Mouse (Mus musculus) T-cell, adult 2 months (primary cell): Measurements from ENCODE around the gene Rsad1.

ENCODE experiments used
- DNase-seq: peaks from one replicate; pipeline ENCODE4 v3.0.0; 2022; ENCODE audit warnings: low spot score

Rsad1 gene

GRCm38 (mm10) chr11:94548041-94548784, 842 bp downstream of the Rsad1 start:
- DNase-seq: peak; percentile 29

- DNase-seq: no peak
Measured at GRCm38 (mm10) chr11:94547271-94547670, 1.8 kb downstream of the Rsad1 start.

GRCm38 (mm10) chr11:94546381-94546780, 2.7 kb downstream of the Rsad1 start:
- no peak for DNase-seq

GRCm38 (mm10) chr11:94544422-94544821, 4.6 kb downstream of the Rsad1 start:
- DNase-seq: no peak

GRCm38 (mm10) chr11:94543932-94544331, 5.1 kb downstream of the Rsad1 start:
- peak; percentile 32 for DNase-seq

- no peak for DNase-seq
Measured at GRCm38 (mm10) chr11:94543344-94543743, 5.7 kb downstream of the Rsad1 start.

GRCm38 (mm10) chr11:94542400-94542799, 6.7 kb downstream of the Rsad1 start:
- DNase-seq: no peak

- no peak for DNase-seq
Measured at GRCm38 (mm10) chr11:94539761-94540160, 9.3 kb downstream of the Rsad1 start.

- DNase-seq: no peak
Measured at GRCm38 (mm10) chr11:94538733-94539292, 10.2 kb downstream of the Rsad1 start.

- no peak for DNase-seq
Measured at GRCm38 (mm10) chr11:94533171-94533570, 15.9 kb downstream of the Rsad1 start.

GRCm38 (mm10) chr11:94528879-94529278, 20.2 kb downstream of the Rsad1 start:
- no peak for DNase-seq

- DNase-seq: no peak
Measured at GRCm38 (mm10) chr11:94526171-94526879, 22.7 kb downstream of the Rsad1 start.

GRCm38 (mm10) chr11:94521219-94521843, 27.7 kb downstream of the Rsad1 start, which contains the start of gene Mycbpap:
Gene Mycbpap, minus strand, starts transcription at chr11:94521742.
- peak; percentile 7 for DNase-seq

GRCm38 (mm10) chr11:94513452-94513851, 35.6 kb downstream of the Rsad1 start:
- DNase-seq: no peak

- no peak for DNase-seq
Measured at GRCm38 (mm10) chr11:94508976-94509375, 40.1 kb downstream of the Rsad1 start.

GRCm38 (mm10) chr11:94501482-94501881, 47.6 kb downstream of the Rsad1 start:
- DNase-seq: no peak

GRCm38 (mm10) chr11:94500362-94500761, 48.7 kb downstream of the Rsad1 start:
- no peak for DNase-seq

GRCm38 (mm10) chr11:94499661-94500152, 49.3 kb downstream of the Rsad1 start, which contains the start of gene Epn3:
Gene Epn3, minus strand, starts transcription at chr11:94499974.
- no peak for DNase-seq

- no peak for DNase-seq
Measured at GRCm38 (mm10) chr11:94499035-94499434, 50.0 kb downstream of the Rsad1 start.

GRCm38 (mm10) chr11:94498093-94498996, 50.7 kb downstream of the Rsad1 start:
- DNase-seq: no peak

- DNase-seq: no peak
Measured at GRCm38 (mm10) chr11:94495415-94495814, 53.6 kb downstream of the Rsad1 start.
